Mouse (Mus musculus) forelimb bud, embryonic 11.5 days (tissue): ENCODE data around the gene Crym.
A peak's percentile ranks its signal among the peaks of the same experiment; 100 is the strongest.

Experiments used
- DNase-seq: peaks from one replicate; pipeline ENCODE4 v3.0.0-alpha.2; 2012; ENCODE audit warnings: low read depth, low spot score

Crym gene

GRCm38 (mm10) chr7:120163581-120164251 lies 38.2 kb downstream of the Crym start:
- no peak for DNase-seq

- DNase-seq: no peak
These were observed 43.7 kb downstream of the Crym start for GRCm38 (mm10) chr7:120158121-120158613.

GRCm38 (mm10) chr7:120157575-120158061 lies 44.3 kb downstream of the Crym start:
- DNase-seq: no peak

- peak; percentile 32 for DNase-seq
These were observed 45.0 kb downstream of the Crym start for GRCm38 (mm10) chr7:120156841-120157409.

GRCm38 (mm10) chr7:120150898-120151297 lies 51.0 kb downstream of the Crym start:
- no peak for DNase-seq

- no peak for DNase-seq
These were observed 51.7 kb downstream of the Crym start for GRCm38 (mm10) chr7:120150257-120150656.

- no peak for DNase-seq
These were observed 56.7 kb downstream of the Crym start, which contains the start of gene Zp2 for GRCm38 (mm10) chr7:120145191-120145590. Zp2 (minus strand) TSS chr7:120145291.

GRCm38 (mm10) chr7:120142743-120143142 lies 59.2 kb downstream of the Crym start:
- DNase-seq: no peak
